ENCODE assay signal across 18 mouse cellular contexts in genomic region chr11:70030651-70031320, GRCm38 (mm10). TPM values are rescaled to one million over a fixed set of nuclear protein-coding genes. Genes with fewer than 3 reads are reported as not detected.
DNase-seq lines count a peak whose midpoint lies in the region; ATAC-seq and TF ChIP-seq lines count a peak whose summit lies in the region.
"Had no signal": no experiment of that assay in that cellular context is flagged by ENCODE, and none has a peak within 500 bp of the region (broad histone marks: within the 10 kb centered on the region; RNA-seq: fewer than 3 reads in every experiment).

No protein-coding gene starts in this region.

- H3K27me3 ChIP-seq in forebrain, embryonic 12.5 days: no peaks in the 10 kb centered on the region
- H3K27me3 ChIP-seq in hindbrain, embryonic 10.5 days (ENCODE audit: insufficient read depth, poor library complexity, severe bottlenecking): no peaks in the 10 kb centered on the region
- no peaks in the 10 kb centered on the region for H3K27me3 ChIP-seq in midbrain, embryonic 10.5 days (ENCODE audit: low read depth, poor library complexity, severe bottlenecking)
- no peaks in the 10 kb centered on the region for H3K27me3 ChIP-seq in neural tube, embryonic 13.5 days
- H3K27me3 ChIP-seq in heart, adult 2 months (ENCODE audit: control insufficient read depth, insufficient read depth, low read length): 0 out of 2 replicates have a peak, but pooled peaks cover 2% of the 10 kb centered on the region
- H3K27me3 ChIP-seq: embryonic facial prominence, embryonic 15.5 days; limb, embryonic 13.5 days had no signal

- no peak for TF ChIP-seq CTCF in heart, adult 2 months (IDR thresholded peaks at IDR 0.05)

- ATAC-seq in forebrain, embryonic 12.5 days (ENCODE audit: low FRiP score): no peak
- ATAC-seq in neural tube, embryonic 13.5 days (ENCODE audit: low read depth): no peak

- 94% methylated on average over 28 of the region's 28 CpGs for WGBS in forebrain, embryonic 12.5 days
- WGBS in hindbrain, embryonic 10.5 days: 94% methylated on average over 28 of the region's 28 CpGs
- WGBS in midbrain, embryonic 10.5 days: 95% methylated on average over 28 of the region's 28 CpGs
- 90% methylated on average over 28 of the region's 28 CpGs for WGBS in neural tube, embryonic 13.5 days
- WGBS in heart, adult 2 months: 92% methylated on average over 28 of the region's 28 CpGs

- H3K9ac ChIP-seq in forebrain, embryonic 12.5 days: 0 out of 2 replicates have a peak overlapping the region, but pooled peaks have one; percentile 57
- H3K9ac ChIP-seq in neural tube, embryonic 13.5 days: peak overlapping the region; percentile 66
- no peak overlapping the region for H3K9ac ChIP-seq in heart, adult 2 months (ENCODE audit: low read depth, low read length)
- H3K9ac ChIP-seq: embryonic facial prominence, embryonic 15.5 days had no signal

- H3K79me2 ChIP-seq in heart, adult 2 months (replicated peaks; ENCODE audit: control insufficient read depth, insufficient read depth, low read length): no peaks in the 10 kb centered on the region

- peak overlapping the region; percentile 96 for H3K27ac ChIP-seq in forebrain, embryonic 12.5 days
- peak overlapping the region; percentile 90 for H3K27ac ChIP-seq in hindbrain, embryonic 10.5 days
- H3K27ac ChIP-seq in midbrain, embryonic 10.5 days (replicated peaks): peak overlapping the region; percentile 88
- peak overlapping the region; percentile 98 for H3K27ac ChIP-seq in neural tube, embryonic 13.5 days (replicated peaks)
- no peak overlapping the region for H3K27ac ChIP-seq in heart, adult 2 months
- H3K27ac ChIP-seq: embryonic facial prominence, embryonic 15.5 days; heart, embryonic 13.5 days had no signal

- peaks cover 39% of the 10 kb centered on the region for H3K36me3 ChIP-seq in forebrain, embryonic 12.5 days (replicated peaks)
- peaks cover 48% of the 10 kb centered on the region for H3K36me3 ChIP-seq in hindbrain, embryonic 10.5 days
- peaks cover 47% of the 10 kb centered on the region for H3K36me3 ChIP-seq in midbrain, embryonic 10.5 days
- H3K36me3 ChIP-seq in neural tube, embryonic 13.5 days: peaks cover 47% of the 10 kb centered on the region
- no peaks in the 10 kb centered on the region for H3K36me3 ChIP-seq in heart, adult 2 months (ENCODE audit: control insufficient read depth, insufficient read depth, low read length)

- DNase-seq in hindbrain, embryonic 10.5 days (ENCODE audit: low spot score): no peak
- DNase-seq in midbrain, embryonic 10.5 days (ENCODE audit: low spot score): no peak
- no peak for DNase-seq in liver
- no peak for DNase-seq in kidney, adult 8-10 months
- no peak for DNase-seq in heart, adult 2 months
- DNase-seq: adrenal gland, adult 8-10 months; cerebellum, adult 2 months; gastrocnemius, postnatal 36 days; heart, postnatal 4 days; kidney, adult 18-20 months; kidney, postnatal 36 days; thymus, adult 2 months had no signal

- peaks cover 49% of the 10 kb centered on the region for H3K4me1 ChIP-seq in forebrain, embryonic 12.5 days
- H3K4me1 ChIP-seq in hindbrain, embryonic 10.5 days (replicated peaks): peaks cover 59% of the 10 kb centered on the region
- H3K4me1 ChIP-seq in midbrain, embryonic 10.5 days: peaks cover 54% of the 10 kb centered on the region
- peaks cover 56% of the 10 kb centered on the region for H3K4me1 ChIP-seq in neural tube, embryonic 13.5 days (replicated peaks)
- peaks cover 2% of the 10 kb centered on the region for H3K4me1 ChIP-seq in heart, adult 2 months (ENCODE audit: control insufficient read depth, insufficient read depth, low read length)

- peak overlapping the region; percentile 67 for H3K4me2 ChIP-seq in forebrain, embryonic 12.5 days
- H3K4me2 ChIP-seq in neural tube, embryonic 13.5 days: peak overlapping the region; percentile 66

- no peaks in the 10 kb centered on the region for H3K9me3 ChIP-seq in forebrain, embryonic 12.5 days
- no peaks in the 10 kb centered on the region for H3K9me3 ChIP-seq in hindbrain, embryonic 10.5 days
- H3K9me3 ChIP-seq in midbrain, embryonic 10.5 days (replicated peaks): no peaks in the 10 kb centered on the region
- H3K9me3 ChIP-seq in neural tube, embryonic 13.5 days: no peaks in the 10 kb centered on the region
- H3K9me3 ChIP-seq: embryonic facial prominence, embryonic 15.5 days; heart, embryonic 13.5 days; limb, embryonic 13.5 days had no signal

- H3K4me3 ChIP-seq in forebrain, embryonic 12.5 days (replicated peaks): peak overlapping the region; percentile 36; the same call in 1 of the 2 replicates
- peak overlapping the region; percentile 54 for H3K4me3 ChIP-seq in hindbrain, embryonic 10.5 days
- peak overlapping the region; percentile 57; the same call in 1 of the 2 replicates for H3K4me3 ChIP-seq in midbrain, embryonic 10.5 days
- H3K4me3 ChIP-seq in neural tube, embryonic 13.5 days: peak overlapping the region; percentile 32
- H3K4me3 ChIP-seq in heart, adult 2 months: no peak overlapping the region
- H3K4me3 ChIP-seq: embryonic facial prominence, embryonic 15.5 days; heart, embryonic 13.5 days; limb, embryonic 13.5 days had no signal

- intact Hi-C loops in heart, adult 2 months (cut with DNase I): no loop called here

- TF ChIP-seq EP300 in heart, adult 2 months (IDR thresholded peaks at IDR 0.05; ENCODE audit: insufficient read depth, low read depth, low read length): no peak

- TF ChIP-seq POLR2A in heart, adult 2 months (IDR thresholded peaks at IDR 0.05; ENCODE audit: insufficient read depth, low read depth, low read length): no peak

RNA-seq across cellular contexts. Expression of gene Dlg4, which starts 14.0 kb away (rescaled TPM):
- 20.3 and 24.9 TPM in 2 replicates for polyA plus RNA-seq in forebrain, embryonic 12.5 days (2016; fragmentation: Nextera tagmentation; extraction: Ambion mirVana)
- 16.4 and 19.9 TPM in 2 replicates for polyA plus RNA-seq in hindbrain, embryonic 10.5 days (2016; fragmentation: Nextera tagmentation; extraction: Ambion mirVana)
- 16.6 and 23.8 TPM in 2 replicates for polyA plus RNA-seq in midbrain, embryonic 10.5 days (2016; fragmentation: Nextera tagmentation; extraction: Ambion mirVana)
- 23.1 and 23.5 TPM in 2 replicates for polyA plus RNA-seq in neural tube, embryonic 13.5 days (2015; fragmentation: Nextera tagmentation; extraction: Ambion mirVana)
- 1 to 10 TPM; 5.2 to 5.7 TPM for total RNA-seq in heart, adult 2 months (2021)
- polyA plus RNA-seq in heart, adult 2 months (2012; rRNA removed): 6.9 and 9.8 TPM in 2 replicates

RNA-seq across cellular contexts. Expression of gene Acadvl, which starts 15.6 kb away (rescaled TPM):
- 43.5 and 48.4 TPM in 2 replicates for polyA plus RNA-seq in forebrain, embryonic 12.5 days (2016; fragmentation: Nextera tagmentation; extraction: Ambion mirVana)
- polyA plus RNA-seq in hindbrain, embryonic 10.5 days (2016; fragmentation: Nextera tagmentation; extraction: Ambion mirVana): 44.9 and 51.7 TPM in 2 replicates
- 42.2 and 48.6 TPM in 2 replicates for polyA plus RNA-seq in midbrain, embryonic 10.5 days (2016; fragmentation: Nextera tagmentation; extraction: Ambion mirVana)
- polyA plus RNA-seq in neural tube, embryonic 13.5 days (2015; fragmentation: Nextera tagmentation; extraction: Ambion mirVana): 58.2 and 60.9 TPM in 2 replicates
- total RNA-seq in heart, adult 2 months (2021): 1,000 to 10,000 TPM; 1,139 to 1,355 TPM
- polyA plus RNA-seq in heart, adult 2 months (2012; rRNA removed): 701 and 889 TPM in 2 replicates

RNA-seq across cellular contexts. Expression of gene Asgr1, which starts 23.1 kb away (rescaled TPM):
- polyA plus RNA-seq in forebrain, embryonic 12.5 days (2016; fragmentation: Nextera tagmentation; extraction: Ambion mirVana): 0.63 and 0.75 TPM in 2 replicates
- polyA plus RNA-seq in hindbrain, embryonic 10.5 days (2016; fragmentation: Nextera tagmentation; extraction: Ambion mirVana): 0.68 and 1.3 TPM in 2 replicates
- polyA plus RNA-seq in midbrain, embryonic 10.5 days (2016; fragmentation: Nextera tagmentation; extraction: Ambion mirVana): 0.58 and 0.73 TPM in 2 replicates
- polyA plus RNA-seq in neural tube, embryonic 13.5 days (2015; fragmentation: Nextera tagmentation; extraction: Ambion mirVana): 1.4 and 2.6 TPM in 2 replicates
- not detected for total RNA-seq in heart, adult 2 months (2021)
- polyA plus RNA-seq in heart, adult 2 months (2012; rRNA removed): 0.50 TPM in 1 of 2 replicates, not detected in the other
- total RNA-seq: gastrocnemius, postnatal 36 days; heart, postnatal 4 days; MEL had no signal
- polyA plus RNA-seq: heart, embryonic 13.5 days; thymus, adult 2 months had no signal

RNA-seq across cellular contexts. Expression of gene Dvl2, which starts 30.4 kb away (rescaled TPM):
- 45.2 and 46.6 TPM in 2 replicates for polyA plus RNA-seq in forebrain, embryonic 12.5 days (2016; fragmentation: Nextera tagmentation; extraction: Ambion mirVana)
- 50.3 and 51.8 TPM in 2 replicates for polyA plus RNA-seq in hindbrain, embryonic 10.5 days (2016; fragmentation: Nextera tagmentation; extraction: Ambion mirVana)
- 52.1 and 54.1 TPM in 2 replicates for polyA plus RNA-seq in midbrain, embryonic 10.5 days (2016; fragmentation: Nextera tagmentation; extraction: Ambion mirVana)
- polyA plus RNA-seq in neural tube, embryonic 13.5 days (2015; fragmentation: Nextera tagmentation; extraction: Ambion mirVana): 26.7 and 28.8 TPM in 2 replicates
- 1 to 10 TPM; 4.1 to 4.9 TPM for total RNA-seq in heart, adult 2 months (2021)
- 6.1 and 7.4 TPM in 2 replicates for polyA plus RNA-seq in heart, adult 2 months (2012; rRNA removed)

RNA-seq across cellular contexts. Expression of gene Phf23, which starts 35.2 kb away (rescaled TPM):
- polyA plus RNA-seq in forebrain, embryonic 12.5 days (2016; fragmentation: Nextera tagmentation; extraction: Ambion mirVana): 91.3 and 99.1 TPM in 2 replicates
- polyA plus RNA-seq in hindbrain, embryonic 10.5 days (2016; fragmentation: Nextera tagmentation; extraction: Ambion mirVana): 93.7 and 98.1 TPM in 2 replicates
- 95.1 and 96.3 TPM in 2 replicates for polyA plus RNA-seq in midbrain, embryonic 10.5 days (2016; fragmentation: Nextera tagmentation; extraction: Ambion mirVana)
- polyA plus RNA-seq in neural tube, embryonic 13.5 days (2015; fragmentation: Nextera tagmentation; extraction: Ambion mirVana): 74.2 and 76.3 TPM in 2 replicates
- total RNA-seq in heart, adult 2 months (2021): 10 to 100 TPM; 18.1 to 22.8 TPM
- 11.5 and 17.6 TPM in 2 replicates for polyA plus RNA-seq in heart, adult 2 months (2012; rRNA removed)

Comparison
In these comparisons a context has a peak if more than half of its experiments do, and no peak if none do; other contexts are left out.
1. RNA of gene Acadvl, which starts 15.6 kb away (polyA plus RNA-seq): 701 to 889 TPM in heart, adult 2 months; 58.2 to 60.9 TPM in neural tube, embryonic 13.5 days, 44.9 to 51.7 TPM in hindbrain, embryonic 10.5 days, 43.5 to 48.4 TPM in forebrain, embryonic 12.5 days and 42.2 to 48.6 TPM in midbrain, embryonic 10.5 days; every median in the first group is over 10 times any median in the second.